ENCODE assay signal across 10 mouse cellular contexts in genomic region chr5:72224551-72224966, GRCm38 (mm10). TPM values are rescaled to one million over a fixed set of nuclear protein-coding genes. Genes with fewer than 3 reads are reported as not detected.
A peak's percentile ranks its signal among the peaks of the same experiment; 100 is the strongest.
DNase-seq lines count a peak whose midpoint lies in the region; TF ChIP-seq lines count a peak whose summit lies in the region.
"Had no signal": no experiment of that assay in that cellular context is flagged by ENCODE, and none has a peak within 500 bp of the region (broad histone marks: within the 10 kb centered on the region; RNA-seq: fewer than 3 reads in every experiment).

No protein-coding gene starts in this region.

- no peak for TF ChIP-seq CTCF in bone marrow, adult 2 months (IDR thresholded peaks at IDR 0.05; ENCODE audit: control insufficient read depth, insufficient read depth, low read length)
- 0 out of 2 replicates have a peak, but pooled peaks have one; percentile 6 for TF ChIP-seq CTCF in liver, adult 2 months (IDR thresholded peaks at IDR 0.05; ENCODE audit: low read depth, low read length)

- peak; percentile 93 for DNase-seq in heart, adult 11 months
- DNase-seq in heart, postnatal 25 days (ENCODE audit: low spot score) = no peak
- no peak for DNase-seq in liver, adult 2 months (ENCODE audit: extremely low read depth, low read depth, low spot score)
- DNase-seq in lung, postnatal 4 days = peak; percentile 40 to 52
- no peak for DNase-seq in right cerebral cortex, adult 18-20 months
- DNase-seq in urinary bladder, adult 18-20 months (ENCODE audit: low spot score in 2 of 2) = no peak
- DNase-seq in left cerebral cortex, adult 11 months (ENCODE audit: low spot score) = no peak
- DNase-seq: kidney, adult 2 months had no signal

- H3K4me1 ChIP-seq in bone marrow, adult 2 months (ENCODE audit: control insufficient read depth, insufficient read depth, low read length) = peaks cover 4% of the 10 kb centered on the region; the same call in 1 of the 2 replicates
- H3K4me1 ChIP-seq in liver, adult 2 months (ENCODE audit: control insufficient read depth, insufficient read depth, low read length) = peaks cover 5% of the 10 kb centered on the region; the same call in 1 of the 2 replicates
- H3K4me1 ChIP-seq: forebrain, embryonic 15.5 days had no signal

- peak overlapping the region; percentile 49; the same call in 1 of the 2 replicates for H3K27ac ChIP-seq in bone marrow, adult 2 months (ENCODE audit: control insufficient read depth, insufficient read depth, low read depth, low read length, poor library complexity)
- H3K27ac ChIP-seq in liver, adult 2 months (replicated peaks; ENCODE audit: insufficient read depth, low read depth, low read length) = no peak overlapping the region
- H3K27ac ChIP-seq: forebrain, embryonic 15.5 days had no signal

- 20% methylated on average over 6 of the region's 6 CpGs for WGBS in bone marrow, adult 2 months
- 48% methylated on average over 6 of the region's 6 CpGs for WGBS in liver, adult 2 months

- no peak overlapping the region for H3K9ac ChIP-seq in liver, adult 2 months (ENCODE audit: low read depth, low read length)
- H3K9ac ChIP-seq: forebrain, embryonic 15.5 days had no signal

- TF ChIP-seq POLR2A in bone marrow, adult 2 months (IDR thresholded peaks at IDR 0.05; ENCODE audit: borderline replicate concordance, control insufficient read depth, low read depth, low read length) = no peak
- TF ChIP-seq POLR2A in liver, adult 2 months (IDR thresholded peaks at IDR 0.05; ENCODE audit: extremely low read depth, insufficient read depth, low read length) = no peak

- intact Hi-C loops in heart, postnatal 25 days (cut with DNase I) = no loop called here

- no peaks in the 10 kb centered on the region for H3K79me2 ChIP-seq in liver, adult 2 months (ENCODE audit: control insufficient read depth, insufficient read depth, low read length)

- peaks cover 2% of the 10 kb centered on the region; the same call in 1 of the 2 replicates for H3K36me3 ChIP-seq in liver, adult 2 months (ENCODE audit: control insufficient read depth, insufficient read depth, low read length)
- H3K36me3 ChIP-seq: forebrain, embryonic 15.5 days had no signal

- no peaks in the 10 kb centered on the region for H3K27me3 ChIP-seq in liver, adult 2 months (ENCODE audit: control insufficient read depth, insufficient read depth, low read length)
- H3K27me3 ChIP-seq: forebrain, embryonic 15.5 days had no signal

- H3K4me3 ChIP-seq in bone marrow, adult 2 months (replicated peaks; ENCODE audit: control insufficient read depth, low read depth, low read length) = no peak overlapping the region
- H3K4me3 ChIP-seq in liver, adult 2 months (ENCODE audit: insufficient read depth, low read depth, low read length) = no peak overlapping the region
- H3K4me3 ChIP-seq: forebrain, embryonic 15.5 days had no signal

RNA-seq across cellular contexts. Expression of gene Commd8, which starts 56.6 kb away (rescaled TPM):
- total RNA-seq in heart, postnatal 25 days (2021) = 10 to 100 TPM; 42.0 to 43.7 TPM
- 41.6 and 46.6 TPM in 2 replicates for polyA plus RNA-seq in bone marrow, adult 2 months (2011; ENCODE audit: insufficient read depth, insufficient read length, low replicate concordance, missing spikeins)
- total RNA-seq in liver, adult 2 months (2014; rRNA removed) = 13.8 and 15.2 TPM in 2 replicates
- polyA plus RNA-seq in liver, adult 2 months (2012; rRNA removed) = 2.3 and 3.1 TPM in 2 replicates

Comparison
In these comparisons a context has a peak if more than half of its experiments do, and no peak if none do; other contexts are left out.
1. DNase-seq: peak in heart, adult 11 months (single experiment) and lung, postnatal 4 days (2 of 2); none in heart, postnatal 25 days (single experiment), liver, adult 2 months (single experiment), right cerebral cortex, adult 18-20 months (single experiment), urinary bladder, adult 18-20 months (0 of 2) and left cerebral cortex, adult 11 months (single experiment).